Mouse (Mus musculus): ENCODE measurements around the gene Syt7.

Gene Syt7

DNA sequence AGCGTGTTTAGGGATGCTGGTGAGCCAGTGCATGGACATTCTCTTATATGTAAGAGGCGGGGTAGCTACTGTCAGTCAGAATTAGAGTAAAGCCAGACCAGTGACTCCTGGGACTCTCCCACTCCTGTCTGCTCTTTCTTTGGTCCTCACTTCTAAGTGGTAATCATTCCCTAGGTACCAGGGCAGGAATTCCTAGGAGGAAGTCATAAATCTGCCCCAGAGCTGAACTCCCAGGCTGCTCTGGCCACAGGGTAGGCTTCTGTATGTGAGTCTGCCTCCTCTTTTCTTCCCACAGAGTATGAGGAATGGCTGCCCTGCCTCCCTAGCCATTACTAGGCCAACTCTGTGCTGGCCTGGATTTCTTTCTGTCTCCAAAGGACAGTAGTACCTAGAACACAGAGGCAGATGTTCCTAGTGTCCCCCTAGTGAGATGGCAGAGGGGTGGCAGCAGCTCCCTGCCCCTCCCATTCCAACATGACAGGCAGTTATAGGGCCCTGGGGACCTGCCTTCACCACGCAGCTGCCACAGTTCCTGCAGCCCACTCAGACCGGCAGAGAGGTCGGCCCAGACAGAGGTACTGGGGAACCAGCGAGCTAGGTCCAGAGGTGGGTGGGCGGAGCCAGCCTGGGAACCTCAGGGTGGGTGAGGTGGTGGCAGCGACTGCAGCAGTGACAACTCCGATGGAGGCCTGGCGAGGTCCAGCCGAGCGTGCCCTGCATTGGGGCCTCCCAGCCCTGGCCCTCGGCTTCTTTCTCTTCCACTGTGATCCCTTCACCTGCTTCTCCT lies 36.8 kb downstream of the Syt7 start:
- DNase-seq (ENCODE audit: low read depth, low spot score), result no peak

DNA sequence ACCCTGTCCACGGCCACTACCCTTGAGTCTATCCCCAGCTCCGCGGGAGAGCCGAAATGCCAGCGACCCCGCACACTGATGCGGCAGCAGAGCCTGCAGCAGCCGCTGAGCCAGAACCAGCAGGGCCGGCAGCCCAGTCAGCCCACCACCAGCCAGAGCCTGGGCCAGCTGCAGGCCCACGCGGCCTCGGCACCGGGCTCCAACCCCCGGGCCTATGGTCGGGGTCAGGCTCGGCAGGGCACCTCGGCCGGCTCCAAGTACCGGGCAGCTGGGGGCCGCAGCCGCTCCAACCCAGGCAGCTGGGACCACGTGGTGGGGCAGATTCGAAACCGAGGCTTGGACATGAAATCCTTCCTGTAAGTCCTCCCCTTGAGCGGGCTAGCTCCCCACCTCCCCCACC lies 37.4 kb downstream of the Syt7 start:
- DNase-seq (ENCODE audit: low read depth, low spot score), result no peak

DNA sequence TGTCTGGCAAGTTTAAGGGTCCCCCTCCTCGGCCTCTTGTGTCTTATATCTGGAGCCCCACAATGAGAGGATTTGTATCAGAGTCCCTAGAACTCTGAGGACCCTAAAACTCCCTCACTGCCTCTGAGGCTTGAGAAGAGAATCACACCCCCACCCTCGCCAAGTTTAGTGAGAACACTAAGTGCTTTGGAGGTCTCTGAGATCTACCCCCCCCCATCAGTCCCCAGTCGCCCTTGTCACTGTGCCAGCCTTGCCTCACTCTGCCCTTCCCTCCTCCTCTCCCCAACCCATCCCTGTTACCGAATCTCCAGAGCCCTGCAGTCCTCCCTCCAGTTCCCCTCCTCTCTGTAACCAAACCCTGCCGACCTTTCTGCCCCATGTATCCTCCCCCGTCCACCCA lies 37.9 kb downstream of the Syt7 start:
- no peak for DNase-seq (ENCODE audit: low read depth, low spot score)

DNA sequence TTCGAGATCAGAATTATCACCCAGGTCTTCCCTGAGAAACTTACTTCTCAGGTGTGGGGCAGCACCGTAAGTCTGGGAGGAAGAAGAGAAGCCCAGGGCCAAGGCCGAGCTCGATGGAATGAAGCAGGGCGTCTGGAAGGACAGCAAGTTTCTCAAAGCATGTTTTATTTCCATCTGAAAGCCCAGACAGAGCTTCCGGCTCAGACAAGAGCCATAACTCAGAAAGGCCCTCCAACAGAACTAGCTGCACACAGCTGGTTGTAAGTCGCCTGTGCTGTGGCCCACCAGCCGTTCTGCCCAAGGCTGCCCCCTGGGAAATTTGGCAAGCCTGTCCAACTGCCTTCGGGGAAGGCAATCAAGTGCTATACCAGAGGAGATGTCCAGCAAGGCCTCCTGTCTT lies 38.5 kb downstream of the Syt7 start:
- no peak for DNase-seq (ENCODE audit: low read depth, low spot score)

DNA sequence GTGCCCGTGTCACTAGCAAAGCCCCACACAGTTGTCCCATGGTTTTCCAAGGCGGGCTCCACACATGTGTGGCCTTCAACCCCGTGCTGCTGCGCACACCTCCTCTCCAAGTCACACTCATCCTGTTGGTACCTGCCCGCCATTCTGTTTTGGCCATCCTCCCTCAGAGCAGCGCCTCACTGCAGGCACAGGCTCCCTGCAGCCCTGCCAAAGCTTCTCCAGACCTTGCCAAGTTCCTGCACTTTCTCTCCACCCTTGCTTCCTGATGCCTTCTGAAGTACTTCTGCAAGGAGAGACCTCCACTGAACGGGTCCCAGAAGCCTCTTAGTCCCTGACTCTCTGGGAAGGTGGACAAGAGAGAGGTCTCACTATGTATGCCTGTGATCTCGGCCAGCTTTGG lies 40.5 kb downstream of the Syt7 start:
- no peak for DNase-seq (ENCODE audit: low read depth, low spot score)

DNA sequence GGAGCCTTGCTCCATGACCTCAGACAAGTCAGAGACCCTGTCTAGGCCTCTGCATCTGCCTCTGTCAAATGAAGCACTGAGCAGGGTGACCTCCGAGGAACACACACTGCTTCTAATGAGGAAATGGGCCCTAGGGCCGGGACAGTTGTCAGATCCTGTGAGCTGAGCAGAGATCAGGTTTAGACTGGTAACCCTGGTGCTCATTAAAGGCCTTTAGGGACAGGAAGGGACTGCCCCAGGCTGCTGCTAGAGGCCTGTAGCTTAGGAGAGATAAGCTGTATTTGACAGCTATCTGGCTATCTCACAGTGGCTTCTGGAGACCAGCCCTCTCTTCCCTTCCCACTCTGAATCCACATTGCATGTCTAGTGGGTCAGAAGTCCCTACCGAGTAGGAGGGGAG lies 42.5 kb downstream of the Syt7 start:
- DNase-seq (ENCODE audit: low read depth, low spot score), result no peak

DNA sequence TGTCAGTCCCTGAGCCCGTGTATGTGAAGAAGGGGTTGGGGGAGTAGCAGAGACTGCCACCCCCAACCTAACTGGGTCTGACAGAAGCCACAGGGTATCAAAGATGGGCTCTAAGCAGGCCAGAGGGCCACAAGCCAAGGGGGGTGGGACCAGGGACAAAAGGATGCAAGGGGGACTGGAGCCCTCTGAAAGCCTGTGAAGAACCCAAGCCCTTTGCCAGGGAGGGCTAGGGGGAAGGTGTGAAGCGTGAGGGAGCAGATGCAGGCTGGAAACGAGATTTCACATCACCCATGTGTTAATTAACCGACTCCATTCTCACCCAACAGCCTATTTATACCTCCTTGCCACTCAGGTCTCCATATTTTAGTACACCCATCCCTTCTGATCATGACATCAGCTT lies 43.0 kb downstream of the Syt7 start:
- DNase-seq (ENCODE audit: low read depth, low spot score), result no peak

DNA sequence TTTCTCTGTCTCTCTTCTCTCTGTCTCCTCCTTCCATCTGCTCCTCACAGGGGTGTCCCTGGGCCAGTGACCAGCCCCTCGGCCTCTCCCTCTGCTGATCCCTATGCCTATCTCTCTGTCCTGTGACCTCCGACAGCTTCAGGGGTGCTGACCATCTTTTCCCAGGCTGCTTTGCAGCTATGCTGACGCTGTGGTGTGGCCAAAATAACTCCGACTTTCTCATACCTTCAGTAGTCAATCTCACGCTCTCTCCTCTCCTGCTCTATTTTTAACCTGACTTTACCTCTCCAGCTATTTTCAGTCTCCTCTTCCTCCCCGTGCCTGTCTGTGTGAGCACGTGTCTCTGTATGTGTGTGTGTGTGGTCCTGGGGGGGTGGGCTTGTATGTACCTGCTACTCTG lies 44.3 kb downstream of the Syt7 start:
- no peak for DNase-seq (ENCODE audit: low read depth, low spot score)

DNA sequence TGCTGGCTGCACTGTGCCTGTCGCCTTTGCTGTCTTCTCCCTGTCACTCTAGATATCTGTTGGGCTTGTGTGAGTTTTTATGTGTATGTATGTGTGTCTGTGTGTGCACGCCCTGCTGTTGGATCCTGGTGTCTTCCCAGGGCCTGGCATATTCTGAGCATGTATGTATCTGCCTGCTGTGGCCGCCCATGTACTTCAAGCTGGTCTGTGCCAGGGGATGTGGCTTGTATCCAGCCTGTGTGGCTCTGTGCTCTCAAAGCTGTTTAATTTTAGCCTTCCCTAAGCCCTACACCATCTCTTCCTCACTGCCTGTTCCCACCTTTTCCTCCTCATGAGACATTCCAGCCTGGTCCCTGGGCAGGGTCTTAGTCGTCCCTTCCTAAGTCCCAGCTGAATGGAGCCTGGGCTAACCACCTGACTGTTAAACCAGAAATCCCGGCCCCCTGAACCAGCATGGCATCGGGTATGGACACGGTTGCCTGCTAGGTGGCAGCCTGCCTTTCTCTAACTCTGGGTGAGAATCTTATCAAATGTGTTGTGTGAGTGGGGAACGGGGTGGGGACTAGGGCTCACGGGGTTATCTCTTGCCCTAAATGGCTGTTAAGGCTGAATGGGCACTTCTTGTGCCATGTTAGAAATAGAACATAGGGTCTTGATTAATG lies 45.1 kb downstream of the Syt7 start:
- no peak for DNase-seq (ENCODE audit: low read depth, low spot score)

DNA sequence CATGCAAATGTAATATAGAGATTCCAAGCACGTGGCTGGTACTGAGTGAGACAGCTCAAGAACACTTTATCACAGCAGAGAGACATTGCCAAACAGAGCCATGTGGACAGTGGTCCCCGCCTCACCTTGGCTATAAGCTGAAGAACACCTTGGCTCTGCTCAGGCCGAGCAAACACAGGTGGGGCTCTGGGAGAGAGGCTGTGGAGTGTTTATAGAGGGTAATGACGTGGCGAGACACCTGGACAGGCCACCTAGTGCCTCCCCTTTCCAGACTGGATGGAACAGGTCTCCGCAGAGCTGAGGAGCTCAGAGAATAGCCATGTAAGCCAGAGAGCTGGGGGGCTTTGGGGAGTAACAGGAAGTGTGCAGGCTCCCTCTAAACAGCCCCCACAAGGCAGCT lies 46.0 kb downstream of the Syt7 start:
- no peak for DNase-seq (ENCODE audit: low read depth, low spot score)

DNA sequence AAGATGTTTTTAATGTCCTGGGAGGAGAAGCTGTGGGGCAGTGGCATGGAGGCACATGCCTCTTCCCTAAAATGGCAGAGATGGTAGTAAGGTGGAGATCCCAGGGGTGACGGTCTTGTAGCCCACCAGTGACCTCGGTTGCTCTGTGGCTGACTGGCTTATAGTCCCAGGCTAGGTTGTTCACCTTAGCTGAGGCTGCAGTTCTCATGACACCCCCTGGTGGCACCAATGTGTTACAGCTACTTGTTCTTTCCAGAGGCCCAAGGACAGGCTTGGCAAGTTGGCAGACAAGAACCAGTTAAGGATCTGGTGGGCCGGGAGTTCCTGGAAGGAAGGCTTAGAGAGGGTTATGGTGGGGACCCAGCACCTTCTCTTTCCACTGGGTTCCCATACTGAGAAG lies 47.0 kb downstream of the Syt7 start:
- peak; percentile 62 for DNase-seq (ENCODE audit: low read depth, low spot score)

DNA sequence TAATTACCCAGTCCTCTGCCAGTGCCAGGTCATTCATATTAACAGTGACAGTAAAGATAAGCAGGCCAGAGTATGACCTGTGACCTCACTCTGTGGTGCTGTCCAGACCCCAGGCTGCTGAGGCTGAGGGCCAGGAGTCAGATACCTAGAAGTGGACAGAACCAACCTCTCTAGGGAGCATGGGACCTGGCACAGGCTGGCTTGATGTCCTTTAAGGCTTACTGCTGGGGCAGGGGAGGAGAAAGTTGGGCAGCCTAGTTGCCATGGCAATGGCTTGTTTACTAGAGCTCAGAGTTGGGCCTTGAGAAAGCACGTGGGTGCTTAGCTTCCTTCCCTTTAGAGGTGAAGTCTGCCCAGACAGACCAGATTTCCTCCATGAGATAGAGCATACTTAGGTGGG lies 47.8 kb downstream of the Syt7 start:
- DNase-seq (ENCODE audit: low read depth, low spot score), result no peak

DNA sequence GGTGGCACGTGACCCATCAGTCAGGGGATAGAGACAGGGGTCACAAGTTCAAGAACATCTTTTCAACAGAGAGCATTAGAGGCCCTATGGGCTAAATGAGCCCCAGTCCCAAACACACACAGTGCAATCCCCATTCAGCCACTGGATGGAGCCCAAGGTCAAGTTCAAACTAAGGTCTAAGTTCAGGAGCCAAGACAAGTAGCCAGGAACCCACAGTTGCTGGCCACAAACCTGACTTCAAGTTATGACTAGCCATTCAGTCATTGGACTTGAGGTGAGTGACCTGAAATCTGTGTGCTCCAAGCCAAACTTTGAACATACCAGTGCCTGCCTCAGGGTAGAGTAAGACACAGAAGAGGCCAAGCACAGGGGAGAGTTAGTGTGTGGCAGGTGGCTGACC lies 48.6 kb downstream of the Syt7 start:
- no peak for DNase-seq (ENCODE audit: low read depth, low spot score)

DNA sequence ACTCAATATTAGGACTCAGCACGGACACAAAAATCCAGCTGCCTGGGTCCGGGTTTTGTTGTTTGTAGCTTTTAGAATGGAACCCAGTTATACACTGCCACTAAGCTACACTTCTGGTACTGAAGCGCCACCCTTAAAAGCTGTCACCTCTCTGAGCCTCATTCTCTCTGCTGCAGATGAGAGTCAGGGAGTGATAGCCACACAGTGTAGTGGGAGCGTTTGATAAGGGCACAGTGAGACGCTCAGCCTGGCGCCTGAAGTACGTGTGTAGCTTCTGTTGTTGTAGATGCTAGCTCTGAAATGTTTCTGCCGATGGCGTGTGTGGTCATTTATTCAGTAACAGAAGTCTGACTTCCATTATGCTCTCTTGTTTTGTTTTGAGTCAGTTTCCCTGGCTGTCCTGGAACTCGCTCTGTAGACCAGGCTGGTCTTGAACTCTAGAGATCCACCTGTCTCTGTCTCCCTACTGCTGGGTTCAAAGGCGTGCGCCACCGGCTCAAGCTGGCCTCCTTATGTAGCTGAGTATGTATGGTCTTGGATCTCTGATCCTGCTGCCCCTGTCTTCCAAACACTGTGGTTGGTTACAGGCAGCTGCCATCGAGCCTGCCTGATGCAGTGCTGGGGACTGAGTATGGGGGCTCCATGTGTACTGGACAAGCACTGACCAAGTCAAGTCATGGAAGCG lies 55.9 kb downstream of the Syt7 start:
- DNase-seq (ENCODE audit: low read depth, low spot score), result no peak

DNA sequence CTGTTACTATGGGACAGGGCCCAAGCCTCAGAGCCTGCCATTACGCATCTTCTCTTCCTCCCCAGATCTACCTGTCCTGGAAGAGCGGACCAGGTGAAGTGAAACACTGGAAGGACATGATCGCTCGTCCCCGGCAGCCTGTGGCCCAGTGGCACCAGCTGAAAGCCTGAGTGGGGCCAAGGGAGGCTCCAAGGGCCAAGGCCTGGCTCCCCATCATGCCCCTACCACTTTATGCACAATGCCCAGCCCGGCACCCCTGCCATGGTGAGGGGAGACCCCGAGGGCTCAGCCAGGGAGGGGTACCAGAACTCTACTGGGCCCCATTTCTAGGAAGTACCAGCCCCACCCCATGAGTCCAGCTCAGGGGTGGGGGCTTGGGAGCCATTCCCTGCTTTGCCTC lies 59.4 kb downstream of the Syt7 start:
- no peak for DNase-seq (ENCODE audit: low read depth, low spot score)

DNA sequence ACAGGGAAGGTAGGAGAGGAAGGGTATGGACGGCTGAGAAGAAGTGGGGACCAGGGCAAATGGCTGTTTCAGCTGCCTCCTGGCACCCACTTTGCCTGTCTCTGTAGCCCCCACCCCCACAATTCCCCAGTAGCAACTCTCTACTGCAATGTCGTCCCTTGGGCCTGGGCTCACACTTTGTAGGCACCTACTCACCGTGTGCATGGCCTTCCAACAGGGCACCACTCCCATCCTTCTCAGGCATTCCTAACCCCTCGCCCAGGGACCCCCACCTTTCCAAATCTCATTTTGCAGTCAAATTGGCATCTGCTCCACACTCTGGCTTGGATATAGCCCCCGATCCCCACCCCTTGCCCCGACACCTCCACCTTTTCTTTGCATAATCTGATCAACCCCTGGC lies 60.3 kb downstream of the Syt7 start:
- no peak for DNase-seq (ENCODE audit: low read depth, low spot score)

DNA sequence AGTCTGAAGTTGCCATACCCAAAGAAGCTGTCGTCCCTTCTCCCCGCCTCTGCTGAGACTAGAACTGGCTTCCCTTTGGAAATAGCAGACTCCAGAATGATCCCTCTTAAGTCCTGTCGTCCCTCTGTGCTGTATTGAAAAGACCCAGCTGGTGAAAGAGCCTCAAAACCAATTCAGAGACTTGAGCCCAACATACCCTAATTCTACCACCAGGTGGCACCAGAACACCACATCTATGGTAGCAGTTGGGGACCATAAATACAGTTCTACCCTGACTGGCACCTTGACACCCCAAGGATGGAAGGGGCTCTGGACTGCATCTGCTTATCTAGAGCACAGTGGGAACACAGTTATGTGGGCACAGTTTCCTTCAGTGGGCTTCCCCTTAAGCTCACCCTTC lies 60.8 kb downstream of the Syt7 start:
- peak; percentile 78 for DNase-seq (ENCODE audit: low read depth, low spot score)

DNA sequence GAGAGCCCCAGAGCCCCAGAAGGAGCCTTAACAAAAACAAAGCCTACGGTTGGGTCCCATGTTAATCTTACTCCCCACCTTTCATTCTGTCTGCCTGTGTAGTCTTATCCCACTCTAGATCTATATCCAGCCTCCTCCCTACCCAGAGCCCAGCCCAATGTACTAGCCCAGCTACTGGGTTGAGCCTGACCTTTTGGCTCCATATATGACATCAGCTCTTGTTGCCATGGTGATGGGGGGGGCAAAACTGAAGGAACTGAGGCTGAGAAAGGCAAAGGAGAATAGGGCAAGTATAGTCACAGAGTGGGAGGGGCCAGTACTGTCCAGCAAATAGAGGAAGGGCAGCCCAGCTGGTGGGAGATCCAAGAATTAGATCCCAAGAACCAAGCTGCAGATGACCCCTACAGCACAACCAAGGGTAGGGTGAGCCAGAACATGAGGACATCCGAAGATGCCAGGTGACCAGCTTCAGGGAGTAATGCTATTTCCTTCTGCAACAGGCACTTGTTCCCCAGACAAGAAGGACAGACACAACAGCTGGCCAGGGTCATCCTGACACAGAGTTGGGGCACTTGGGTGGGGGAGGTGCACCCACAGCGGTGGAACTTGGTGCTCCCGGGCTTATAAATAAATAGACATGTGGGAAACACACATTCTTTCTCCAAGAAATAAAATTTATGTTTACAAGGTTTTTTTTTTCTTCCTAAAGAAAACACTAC lies 66.0 kb downstream of the Syt7 start:
- DNase-seq (ENCODE audit: low read depth, low spot score), result no peak

DNA sequence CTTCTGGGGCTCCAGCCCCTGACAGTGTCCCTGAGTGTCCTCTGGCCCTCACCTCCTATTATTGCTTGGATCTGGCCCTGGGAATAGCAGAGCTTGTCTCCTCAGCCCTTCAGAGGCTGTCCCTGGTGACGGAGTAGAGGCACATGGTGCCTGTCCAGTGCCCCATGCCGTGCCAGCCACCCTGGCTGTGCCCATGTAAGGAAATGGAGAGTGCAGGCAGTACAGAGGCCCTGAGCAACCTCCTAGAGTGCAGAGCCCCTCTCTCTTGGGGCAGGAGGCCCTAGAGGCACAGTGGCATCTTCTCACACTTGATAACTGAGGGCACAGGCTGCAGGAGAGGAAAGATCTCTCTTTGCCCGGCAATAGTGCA lies 66.5 kb downstream of the Syt7 start:
- DNase-seq (ENCODE audit: low read depth, low spot score), result no peak

DNA sequence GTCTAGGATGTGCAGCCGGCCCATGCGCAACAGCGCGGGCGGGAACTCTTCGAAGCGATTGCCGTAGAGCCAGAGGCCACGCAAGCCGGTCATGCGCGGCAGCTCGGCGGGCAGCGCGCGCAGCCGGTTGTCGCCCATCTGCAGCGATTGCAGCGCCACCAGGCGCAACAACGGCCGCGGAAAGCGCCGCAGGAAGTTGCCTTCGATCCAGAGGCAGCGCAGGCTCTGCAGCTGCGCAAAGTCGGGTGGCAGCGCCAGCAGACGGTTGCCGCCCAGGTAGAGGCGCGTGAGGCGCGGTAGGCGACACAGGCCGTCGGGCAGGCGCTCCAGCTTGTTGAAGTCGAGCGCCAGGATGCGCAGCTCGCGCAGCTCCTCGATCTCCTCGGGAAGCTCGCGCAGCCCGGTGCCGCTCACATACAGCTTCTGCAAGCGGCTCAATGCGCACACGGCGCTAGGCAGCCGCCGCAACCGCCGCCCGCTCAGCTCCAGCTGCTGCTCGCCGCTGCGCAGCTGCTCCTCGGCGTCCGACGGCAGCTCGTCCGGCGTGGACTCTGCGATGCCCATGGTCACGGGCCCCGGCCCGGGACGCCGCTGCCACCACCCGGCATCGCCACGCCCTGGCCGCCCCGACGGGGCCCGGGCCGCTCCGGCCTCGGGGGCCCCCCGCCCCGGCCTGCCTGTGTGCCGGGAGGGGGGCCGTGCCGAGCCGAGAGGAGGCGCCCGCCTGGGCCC lies 68.0 kb downstream of the Syt7 start, which contains the start of gene Lrrc10b:
Gene Lrrc10b (minus strand): TSS at position 722 of the 732 bp plus-strand sequence.
- peak; percentile 64 for DNase-seq (ENCODE audit: low read depth, low spot score)

DNA sequence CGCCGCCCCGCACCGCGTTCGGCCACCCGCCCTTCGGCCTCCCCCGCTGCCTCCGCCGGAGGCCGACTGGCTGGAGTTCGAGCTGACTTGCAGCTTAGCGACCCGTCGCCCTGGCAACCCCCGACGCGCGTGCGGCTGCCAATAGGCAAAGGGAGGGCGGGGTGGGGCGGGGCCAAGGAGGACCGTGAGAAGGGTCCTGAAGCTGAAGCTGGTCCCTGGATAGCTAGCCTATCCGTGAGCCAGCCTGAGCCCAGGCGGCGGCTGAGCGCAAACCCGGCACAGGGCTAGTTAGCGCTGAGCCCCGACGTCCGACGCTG lies 68.6 kb downstream of the Syt7 start:
- DNase-seq (ENCODE audit: low read depth, low spot score), result peak; percentile 85

DNA sequence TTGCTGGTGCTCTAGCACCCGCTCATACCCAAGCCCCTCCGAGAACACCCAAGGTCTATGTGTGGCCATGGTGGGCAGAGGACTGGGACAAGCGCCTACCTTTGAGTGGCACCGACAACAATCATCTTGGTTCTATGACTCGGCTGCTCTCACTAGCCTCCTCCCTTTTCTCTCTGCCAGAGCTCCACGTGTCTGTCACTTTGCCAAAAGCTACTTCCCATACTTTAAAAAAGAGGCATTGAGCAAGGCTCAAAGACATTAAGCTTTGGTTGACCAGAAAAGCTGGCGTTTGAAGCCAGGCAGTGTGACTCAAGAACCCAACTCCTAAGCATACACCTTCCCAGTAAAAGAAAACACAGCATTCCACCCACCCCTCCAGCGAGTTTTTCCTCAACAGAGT lies 69.2 kb downstream of the Syt7 start:
- DNase-seq (ENCODE audit: low read depth, low spot score), result no peak
